Mouse (Mus musculus): ENCODE results near the gene Fam155a. TPM values are rescaled to one million over a fixed set of nuclear protein-coding genes. Genes with fewer than 3 reads are reported as not detected.
"Not testable (repeated sequence)": the region's sequence is repeated elsewhere in the genome, so short reads cannot be mapped to it uniquely, and the experiment has no call there.

The Fam155a gene
- 0.96 and 1.1 TPM in 2 replicates for polyA plus RNA-seq (2015; fragmentation: Nextera tagmentation; extraction: Ambion mirVana)

- no peak within 1 kb of the TSS for H3K9ac ChIP-seq (ENCODE audit: low read depth, low read length)
- no peak for ATAC-seq
- H3K4me2 ChIP-seq (replicated peaks; ENCODE audit: low read depth) = peak within 1 kb of the TSS; percentile 59
- no peak for TF ChIP-seq CTCF (IDR thresholded peaks at IDR 0.05; ENCODE audit: low read depth)
- no peaks in the 10 kb centered on the region for H3K9me3 ChIP-seq (ENCODE audit: control insufficient read depth)
- H3K36me3 ChIP-seq (ENCODE audit: control insufficient read depth, insufficient read depth) = no peaks in the 10 kb centered on the region
- WGBS = under 1% methylated on average over 23 of the region's 29 CpGs
- H3K27me3 ChIP-seq (replicated peaks; ENCODE audit: control insufficient read depth, insufficient read depth, low read length) = peaks cover 32% of the 10 kb centered on the region
- H3K4me1 ChIP-seq (replicated peaks; ENCODE audit: control insufficient read depth, insufficient read depth, low read length) = no peaks in the 10 kb centered on the region
- H3K4me3 ChIP-seq (ENCODE audit: low read depth, low read length) = peak within 1 kb of the TSS; percentile 30
- H3K27ac ChIP-seq (ENCODE audit: low read depth, low read length) = no peak within 1 kb of the TSS
Measured at GRCm38 (mm10) chr8:9770999-9771605, at the start of gene Fam155a. Gene Fam155a, minus strand, starts transcription at chr8:9771161.

- ATAC-seq = no peak
- 62% methylated on average over 8 of the region's 8 CpGs for WGBS
- H3K9ac ChIP-seq (ENCODE audit: low read depth, low read length) = no peak overlapping the region
- no peak for TF ChIP-seq CTCF (IDR thresholded peaks at IDR 0.05; ENCODE audit: low read depth)
- no peaks in the 10 kb centered on the region for H3K4me1 ChIP-seq (replicated peaks; ENCODE audit: control insufficient read depth, insufficient read depth, low read length)
- no peaks in the 10 kb centered on the region for H3K9me3 ChIP-seq (ENCODE audit: control insufficient read depth)
- no peak overlapping the region for H3K27ac ChIP-seq (ENCODE audit: low read depth, low read length)
- no peaks in the 10 kb centered on the region for H3K27me3 ChIP-seq (replicated peaks; ENCODE audit: control insufficient read depth, insufficient read depth, low read length)
- no peak overlapping the region for H3K4me2 ChIP-seq (replicated peaks; ENCODE audit: low read depth)
- no peaks in the 10 kb centered on the region for H3K36me3 ChIP-seq (ENCODE audit: control insufficient read depth, insufficient read depth)
- no peak overlapping the region for H3K4me3 ChIP-seq (ENCODE audit: low read depth, low read length)
Measured at GRCm38 (mm10) chr8:9813273-9813946, 42.4 kb upstream of the Fam155a start.

GRCm38 (mm10) chr8:9810955-9811530 is 40.1 kb upstream of the Fam155a start:
- no peak overlapping the region for H3K4me2 ChIP-seq (replicated peaks; ENCODE audit: low read depth)
- no peaks in the 10 kb centered on the region for H3K27me3 ChIP-seq (replicated peaks; ENCODE audit: control insufficient read depth, insufficient read depth, low read length)
- H3K9ac ChIP-seq (ENCODE audit: low read depth, low read length) = no peak overlapping the region
- WGBS = 65% methylated on average over 12 of the region's 12 CpGs
- no peak overlapping the region for H3K4me3 ChIP-seq (ENCODE audit: low read depth, low read length)
- no peaks in the 10 kb centered on the region for H3K4me1 ChIP-seq (replicated peaks; ENCODE audit: control insufficient read depth, insufficient read depth, low read length)
- no peaks in the 10 kb centered on the region for H3K9me3 ChIP-seq (ENCODE audit: control insufficient read depth)
- ATAC-seq = no peak
- H3K27ac ChIP-seq (ENCODE audit: low read depth, low read length) = no peak overlapping the region
- H3K36me3 ChIP-seq (ENCODE audit: control insufficient read depth, insufficient read depth) = no peaks in the 10 kb centered on the region
- no peak for TF ChIP-seq CTCF (IDR thresholded peaks at IDR 0.05; ENCODE audit: low read depth)

- no peak overlapping the region for H3K27ac ChIP-seq (ENCODE audit: low read depth, low read length)
- H3K4me1 ChIP-seq (replicated peaks; ENCODE audit: control insufficient read depth, insufficient read depth, low read length) = no peaks in the 10 kb centered on the region
- no peaks in the 10 kb centered on the region for H3K27me3 ChIP-seq (replicated peaks; ENCODE audit: control insufficient read depth, insufficient read depth, low read length)
- WGBS = 83% methylated on average over 9 of the region's 9 CpGs
- no peak overlapping the region for H3K4me3 ChIP-seq (ENCODE audit: low read depth, low read length)
- TF ChIP-seq CTCF (IDR thresholded peaks at IDR 0.05; ENCODE audit: low read depth) = no peak
- no peaks in the 10 kb centered on the region for H3K9me3 ChIP-seq (ENCODE audit: control insufficient read depth)
- no peak overlapping the region for H3K4me2 ChIP-seq (replicated peaks; ENCODE audit: low read depth)
- no peak overlapping the region for H3K9ac ChIP-seq (ENCODE audit: low read depth, low read length)
- no peaks in the 10 kb centered on the region for H3K36me3 ChIP-seq (ENCODE audit: control insufficient read depth, insufficient read depth)
- ATAC-seq = no peak
Measured at GRCm38 (mm10) chr8:9808596-9808995, 37.6 kb upstream of the Fam155a start.

- Histone ChIP-seq H3K27me3 (replicated peaks; ENCODE audit: control insufficient read depth, insufficient read depth, low read length) (no peaks in the 10 kb centered on the region), H3K9me3 (ENCODE audit: control insufficient read depth) (no peaks in the 10 kb centered on the region), H3K4me3 (ENCODE audit: low read depth, low read length) (no peak overlapping the region), H3K9ac (ENCODE audit: low read depth, low read length) (no peak overlapping the region), H3K4me1 (replicated peaks; ENCODE audit: control insufficient read depth, insufficient read depth, low read length) (no peaks in the 10 kb centered on the region), H3K4me2 (replicated peaks; ENCODE audit: low read depth) (no peak overlapping the region), H3K27ac (ENCODE audit: low read depth, low read length) (no peak overlapping the region), H3K36me3 (ENCODE audit: control insufficient read depth, insufficient read depth) (no peaks in the 10 kb centered on the region)
- 81% methylated on average over 1 of the region's 1 CpGs for WGBS
- ATAC-seq = no peak
- no peak for TF ChIP-seq CTCF (IDR thresholded peaks at IDR 0.05; ENCODE audit: low read depth)
Measured at GRCm38 (mm10) chr8:9805676-9806075, 34.7 kb upstream of the Fam155a start.

GRCm38 (mm10) chr8:9800346-9800745 is 29.4 kb upstream of the Fam155a start:
- H3K4me2 ChIP-seq (replicated peaks; ENCODE audit: low read depth); ATAC-seq; H3K4me3 ChIP-seq (ENCODE audit: low read depth, low read length); H3K9me3 ChIP-seq (ENCODE audit: control insufficient read depth); H3K27me3 ChIP-seq (replicated peaks; ENCODE audit: control insufficient read depth, insufficient read depth, low read length); H3K27ac ChIP-seq (ENCODE audit: low read depth, low read length); H3K36me3 ChIP-seq (ENCODE audit: control insufficient read depth, insufficient read depth); H3K4me1 ChIP-seq (replicated peaks; ENCODE audit: control insufficient read depth, insufficient read depth, low read length); H3K9ac ChIP-seq (ENCODE audit: low read depth, low read length): not testable (repeated sequence)
- WGBS = 58% methylated on average over 11 of the region's 11 CpGs

Measured in intestine, postnatal 0 days (tissue).